Mouse (Mus musculus): Measurements from ENCODE around the gene Man1c1.

The Man1c1 gene

GRCm38 (mm10) chr4:134588287-134588686 is 115.8 kb downstream of the Man1c1 start:
- ATAC-seq (ENCODE audit: insufficient number of reproducible peaks, low FRiP score, low TSS enrichment): no peak

GRCm38 (mm10) chr4:134587636-134588197 is 116.4 kb downstream of the Man1c1 start:
- no peak for ATAC-seq (ENCODE audit: insufficient number of reproducible peaks, low FRiP score, low TSS enrichment)

- no peak for ATAC-seq (ENCODE audit: insufficient number of reproducible peaks, low FRiP score, low TSS enrichment)
Observed at GRCm38 (mm10) chr4:134586631-134587030, 117.5 kb downstream of the Man1c1 start.

GRCm38 (mm10) chr4:134586126-134586525 is 118.0 kb downstream of the Man1c1 start:
- ATAC-seq (ENCODE audit: insufficient number of reproducible peaks, low FRiP score, low TSS enrichment): no peak

GRCm38 (mm10) chr4:134583513-134583912 is 120.6 kb downstream of the Man1c1 start:
- no peak for ATAC-seq (ENCODE audit: insufficient number of reproducible peaks, low FRiP score, low TSS enrichment)

- no peak for ATAC-seq (ENCODE audit: insufficient number of reproducible peaks, low FRiP score, low TSS enrichment)
Observed at GRCm38 (mm10) chr4:134581365-134581764, 122.7 kb downstream of the Man1c1 start.

GRCm38 (mm10) chr4:134580351-134581148 is 123.5 kb downstream of the Man1c1 start:
- peak; percentile 69; the same call in 1 of the 2 replicates for ATAC-seq (ENCODE audit: insufficient number of reproducible peaks, low FRiP score, low TSS enrichment)

- ATAC-seq (ENCODE audit: insufficient number of reproducible peaks, low FRiP score, low TSS enrichment): no peak
Observed at GRCm38 (mm10) chr4:134579620-134580019, 124.5 kb downstream of the Man1c1 start.

- no peak for ATAC-seq (ENCODE audit: insufficient number of reproducible peaks, low FRiP score, low TSS enrichment)
Observed at GRCm38 (mm10) chr4:134579212-134579611, 124.9 kb downstream of the Man1c1 start.

- ATAC-seq (ENCODE audit: insufficient number of reproducible peaks, low FRiP score, low TSS enrichment): no peak
Observed at GRCm38 (mm10) chr4:134578407-134578806, 125.7 kb downstream of the Man1c1 start.

GRCm38 (mm10) chr4:134577281-134577680 is 126.8 kb downstream of the Man1c1 start:
- ATAC-seq (ENCODE audit: insufficient number of reproducible peaks, low FRiP score, low TSS enrichment): no peak

GRCm38 (mm10) chr4:134575486-134575885 is 128.6 kb downstream of the Man1c1 start:
- ATAC-seq (ENCODE audit: insufficient number of reproducible peaks, low FRiP score, low TSS enrichment): no peak

- no peak for ATAC-seq (ENCODE audit: insufficient number of reproducible peaks, low FRiP score, low TSS enrichment)
Observed at GRCm38 (mm10) chr4:134572449-134573300, 131.4 kb downstream of the Man1c1 start.

- no peak for ATAC-seq (ENCODE audit: insufficient number of reproducible peaks, low FRiP score, low TSS enrichment)
Observed at GRCm38 (mm10) chr4:134570704-134571451, 133.2 kb downstream of the Man1c1 start.

- ATAC-seq (ENCODE audit: insufficient number of reproducible peaks, low FRiP score, low TSS enrichment): no peak
Observed at GRCm38 (mm10) chr4:134569831-134570230, 134.3 kb downstream of the Man1c1 start.

GRCm38 (mm10) chr4:134569205-134569604 is 134.9 kb downstream of the Man1c1 start:
- ATAC-seq (ENCODE audit: insufficient number of reproducible peaks, low FRiP score, low TSS enrichment): no peak

- ATAC-seq (ENCODE audit: insufficient number of reproducible peaks, low FRiP score, low TSS enrichment): 0 out of 2 replicates have a peak, but pooled peaks have one; percentile 23
Observed at GRCm38 (mm10) chr4:134567377-134568226, 136.5 kb downstream of the Man1c1 start.

GRCm38 (mm10) chr4:134564093-134564492 is 140.0 kb downstream of the Man1c1 start:
- ATAC-seq (ENCODE audit: insufficient number of reproducible peaks, low FRiP score, low TSS enrichment): no peak; the same call in 1 of the 2 replicates

- no peak for ATAC-seq (ENCODE audit: insufficient number of reproducible peaks, low FRiP score, low TSS enrichment)
Observed at GRCm38 (mm10) chr4:134563624-134564023, 140.5 kb downstream of the Man1c1 start.

Measured in cerebellum, adult (tissue).